Mouse (Mus musculus) liver, embryonic 14.5 days (tissue): Measurements from ENCODE around the gene Hist1h2bn. TPM values are rescaled to one million over a fixed set of nuclear protein-coding genes. Genes with fewer than 3 reads are reported as not detected.
"Not testable (repeated sequence)": the region's sequence is repeated elsewhere in the genome, so short reads cannot be mapped to it uniquely, and the experiment has no call there.

ENCODE experiments used
- ATAC-seq: fragments of 200-750 bp; cut with Nextera tagmentation; 2 replicates; pipeline ENCODE4 v1.8.0; 2017; ENCODE audit warnings: moderate number of reproducible peaks, mild to moderate bottlenecking, moderate library complexity; ENCODE audit not compliant: insufficient read depth
- DNase-seq, 3 experiments: peaks; one replicate each; pipeline ENCODE4 v3.0.0-alpha.2; 2012 to 2013; ENCODE audit warnings: low read depth in 3 of 3, low spot score in 3 of 3
- H3K27ac ChIP-seq: fragments of 300-500 bp; sonication (generic); 2 replicates; pipeline ENCODE4 v1.5.1; 2014; ENCODE audit warnings: moderate library complexity, mild to moderate bottlenecking, control low read depth, inconsistent platforms
- H3K27me3 ChIP-seq: fragments of 300-500 bp; sonication (generic); 2 replicates; pipeline ENCODE4 v1.6.1; 2014; ENCODE audit warnings: mild to moderate bottlenecking, low read length, moderate library complexity; ENCODE audit not compliant: control insufficient read depth, insufficient read depth
- H3K36me3 ChIP-seq: fragments of 300-500 bp; sonication (generic); replicated peaks from 2 replicates; pipeline ENCODE4 v1.6.1; 2014; ENCODE audit warnings: low read depth; ENCODE audit not compliant: control insufficient read depth, insufficient read depth
- H3K4me1 ChIP-seq, 2 experiments: fragments of 200-500 bp in 1 of 2; fragments of 300-500 bp in 1 of 2; sonication (generic) in 1 of 2; replicated peaks; 2 replicates each; pipeline ENCODE4 v1.6.1; 2012 to 2014; ENCODE audit warnings: antibody characterized with exemption in 1 of 2, inconsistent platforms in 1 of 2, low read length in 1 of 2; ENCODE audit not compliant: control insufficient read depth in 2 of 2, insufficient read depth in 2 of 2
- H3K4me2 ChIP-seq: fragments of 300-500 bp; sonication (generic); 2 replicates; pipeline ENCODE4 v1.6.1; 2014; ENCODE audit warnings: low read depth, mild to moderate bottlenecking, control low read depth, moderate library complexity
- H3K4me3 ChIP-seq, 2 experiments: fragments of 200-500 bp in 1 of 2; fragments of 300-500 bp in 1 of 2; sonication (generic) in 1 of 2; 2 replicates each; pipeline ENCODE4 v1.5.1; 2012 to 2014; ENCODE audit warnings: low read depth in 2 of 2, low read length in 2 of 2, mild to moderate bottlenecking in 2 of 2, control low read depth in 1 of 2, inconsistent platforms in 1 of 2, moderate library complexity in 1 of 2; ENCODE audit not compliant: insufficient read depth in 1 of 2
- H3K9ac ChIP-seq: fragments of 300-500 bp; sonication (generic); replicated peaks from 2 replicates; pipeline ENCODE4 v1.6.1; 2014; ENCODE audit warnings: mild to moderate bottlenecking, control low read depth, moderate library complexity
- H3K9me3 ChIP-seq: fragments of 300-500 bp; sonication (generic); 2 replicates; pipeline ENCODE4 v1.6.1; 2016; ENCODE audit warnings: low read length, mixed read lengths; ENCODE audit not compliant: control insufficient read depth
- CTCF ChIP-seq: IDR thresholded peaks from 2 replicates; pipeline ENCODE4 v1.5.1; 2016; ENCODE audit warnings: antibody characterized with exemption, low read depth, control low read depth
- EP300 ChIP-seq: IDR thresholded peaks from 2 replicates; pipeline ENCODE4 v1.6.1; 2016; ENCODE audit warnings: antibody characterized with exemption, low read depth
- WGBS: fragments of 180-500 bp; shearing (Covaris S2); extraction: QIAGEN DNeasy Blood & Tissue Kit; methylation state at CpG from one replicate; pipeline ENCODE4 v1.1.7; 2014; ENCODE audit not compliant: insufficient replicate concordance; 5-methylcytosine and 5-hydroxymethylcytosine counted together
- polyA plus RNA-seq, 2 experiments: library from polyadenylated mRNA; depleted of rRNA in 1 of 2; stranded (reverse) in 1 of 2; unstranded in 1 of 2; fragments of >200 nt; fragmentation: Nextera tagmentation in 1 of 2; extraction: Ambion mirVana in 1 of 2; gene quantifications; 2 replicates each; pipeline versions ENCODE4 v1.2.1 to v1.2.3; 2012 to 2014

Gene Hist1h2bn
- polyA plus RNA-seq (2012; rRNA removed): 25.2 and 29.5 TPM in 2 replicates
- polyA plus RNA-seq (2014; fragmentation: Nextera tagmentation; extraction: Ambion mirVana): 5.4 and 5.7 TPM in 2 replicates

DNA sequence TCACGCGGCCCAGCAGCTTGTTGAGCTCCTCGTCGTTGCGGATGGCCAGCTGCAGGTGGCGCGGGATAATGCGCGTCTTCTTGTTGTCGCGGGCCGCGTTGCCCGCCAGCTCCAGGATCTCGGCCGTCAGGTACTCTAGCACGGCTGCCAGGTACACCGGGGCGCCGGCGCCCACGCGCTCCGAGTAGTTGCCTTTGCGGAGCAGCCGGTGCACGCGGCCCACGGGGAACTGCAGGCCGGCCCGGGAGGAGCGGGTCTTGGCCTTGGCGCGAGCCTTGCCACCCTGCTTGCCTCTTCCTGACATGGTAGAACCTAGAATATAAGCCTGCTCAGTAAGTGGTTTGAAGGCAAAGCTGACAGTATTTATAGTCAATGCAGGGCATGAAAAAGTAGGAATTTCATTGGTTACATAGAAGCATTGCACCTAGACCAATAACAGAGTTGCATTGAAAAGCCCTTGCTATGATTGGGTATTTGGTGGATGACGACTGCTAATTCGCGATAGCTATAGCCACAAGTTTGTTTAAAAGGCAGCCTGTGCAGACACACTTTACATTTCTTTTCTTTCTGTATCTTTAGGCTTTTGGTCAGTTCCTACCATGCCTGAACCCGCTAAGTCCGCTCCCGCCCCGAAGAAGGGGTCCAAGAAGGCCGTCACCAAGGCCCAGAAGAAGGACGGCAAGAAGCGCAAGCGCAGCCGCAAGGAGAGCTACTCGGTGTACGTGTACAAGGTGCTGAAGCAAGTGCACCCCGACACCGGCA lies at the start of gene Hist1h2bn, which contains the start of gene Hist1h2ak:
TSS of gene Hist1h2bn (plus strand) at position 600 of the 762 bp plus-strand sequence.
TSS of gene Hist1h2ak (minus strand) at position 304 of the 762 bp plus-strand sequence.
- peak within 1 kb of the TSS; percentile 62 to 66 for H3K4me3 ChIP-seq
- TF ChIP-seq EP300 (peak; percentile 75), CTCF (peak; percentile 58; the same call in 1 of the 2 replicates)
- ATAC-seq (peak; percentile 82), DNase-seq (peak; percentile 97)
- H3K9ac ChIP-seq: peak within 1 kb of the TSS; percentile 96
- peak within 1 kb of the TSS; percentile 79 for H3K4me2 ChIP-seq
- H3K9me3 ChIP-seq, H3K27me3 ChIP-seq, H3K36me3 ChIP-seq: not testable (repeated sequence)
- peak within 1 kb of the TSS; percentile 99 for H3K27ac ChIP-seq
- peaks cover 9 to 12% of the 10 kb centered on the region in 2 experiments for H3K4me1 ChIP-seq
- under 1% methylated on average over 38 of the region's 50 CpGs for WGBS

DNA sequence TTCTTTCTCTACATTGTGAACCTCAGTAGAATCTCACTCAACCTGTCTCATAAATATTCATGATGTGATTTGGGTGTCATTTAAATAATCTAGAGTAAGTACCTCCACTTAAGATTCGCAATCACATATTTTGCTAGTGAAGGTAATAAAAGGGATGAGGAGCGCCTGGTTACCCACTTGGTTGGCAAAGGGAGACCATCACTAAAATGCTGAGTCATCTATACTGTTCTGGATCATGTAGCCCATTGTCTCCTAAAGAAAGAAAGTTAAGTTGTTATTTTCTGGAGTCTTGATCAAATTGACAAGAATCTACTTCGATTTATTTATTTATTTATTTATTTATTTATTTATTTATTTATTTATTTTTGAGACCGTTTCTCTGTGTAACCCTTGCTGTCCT lies 47.3 kb upstream of the Hist1h2bn start:
- Histone ChIP-seq H3K36me3 (no peaks in the 10 kb centered on the region), H3K27me3 (no peaks in the 10 kb centered on the region), H3K9ac (no peak overlapping the region), H3K4me2 (no peak overlapping the region), H3K27ac (no peak overlapping the region), H3K4me1 (peaks cover 1 to 8% of the 10 kb centered on the region in 2 experiments; a peak in 3 of 4 replicates), H3K9me3 (no peaks in the 10 kb centered on the region), H3K4me3 (no peak overlapping the region)
- DNase-seq (no peak), ATAC-seq (no peak)
- TF ChIP-seq CTCF (no peak), EP300 (no peak)
- 47% methylated on average over 4 of the region's 4 CpGs for WGBS

DNA sequence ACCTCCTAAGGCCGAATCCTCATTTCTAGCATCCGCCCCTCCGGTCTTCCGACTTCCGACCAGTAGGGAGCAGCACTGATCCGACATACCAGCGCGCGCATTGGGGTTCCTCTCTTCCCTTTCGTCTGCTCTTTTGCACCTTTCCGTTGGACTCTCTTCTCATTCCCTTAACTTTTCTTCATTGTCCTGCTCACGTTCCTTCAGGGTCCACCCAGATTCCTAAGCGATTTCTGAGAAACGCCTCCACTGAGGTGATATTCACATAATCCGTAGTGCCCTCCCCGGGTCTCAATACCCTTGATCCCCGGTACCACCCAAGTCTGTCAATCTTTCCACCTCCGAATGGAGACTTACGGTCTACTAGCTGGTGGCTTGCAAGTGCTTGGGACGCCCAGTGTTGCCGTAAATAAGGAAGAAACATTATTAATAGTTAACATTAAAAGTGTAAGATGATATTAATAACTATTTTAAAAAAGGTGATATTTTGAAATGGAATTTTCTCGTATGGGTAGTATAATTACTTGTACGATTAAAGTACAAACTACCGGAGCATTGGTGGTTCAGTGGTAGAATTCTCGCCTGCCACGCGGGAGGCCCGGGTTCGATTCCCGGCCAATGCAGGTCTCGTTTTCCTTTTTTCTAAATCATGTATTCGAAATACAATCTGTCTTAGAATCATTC lies 43.8 kb upstream of the Hist1h2bn start:
- Histone ChIP-seq H3K9ac (peak overlapping the region; percentile 85), H3K27me3 (no peaks in the 10 kb centered on the region), H3K4me1 (peaks cover 9 to 16% of the 10 kb centered on the region in 2 experiments), H3K9me3 (no peaks in the 10 kb centered on the region), H3K36me3 (no peaks in the 10 kb centered on the region), H3K27ac (peak overlapping the region; percentile 75), H3K4me3 (peak overlapping the region; percentile 77 to 97), H3K4me2 (peak overlapping the region; percentile 73)
- DNase-seq (peak; percentile 78 to 82 (median 79)), ATAC-seq (peak; percentile 79)
- WGBS: under 1% methylated on average over 32 of the region's 32 CpGs
- TF ChIP-seq EP300 (0 out of 2 replicates have a peak, but pooled peaks have one; percentile 24), CTCF (peak; percentile 94)

DNA sequence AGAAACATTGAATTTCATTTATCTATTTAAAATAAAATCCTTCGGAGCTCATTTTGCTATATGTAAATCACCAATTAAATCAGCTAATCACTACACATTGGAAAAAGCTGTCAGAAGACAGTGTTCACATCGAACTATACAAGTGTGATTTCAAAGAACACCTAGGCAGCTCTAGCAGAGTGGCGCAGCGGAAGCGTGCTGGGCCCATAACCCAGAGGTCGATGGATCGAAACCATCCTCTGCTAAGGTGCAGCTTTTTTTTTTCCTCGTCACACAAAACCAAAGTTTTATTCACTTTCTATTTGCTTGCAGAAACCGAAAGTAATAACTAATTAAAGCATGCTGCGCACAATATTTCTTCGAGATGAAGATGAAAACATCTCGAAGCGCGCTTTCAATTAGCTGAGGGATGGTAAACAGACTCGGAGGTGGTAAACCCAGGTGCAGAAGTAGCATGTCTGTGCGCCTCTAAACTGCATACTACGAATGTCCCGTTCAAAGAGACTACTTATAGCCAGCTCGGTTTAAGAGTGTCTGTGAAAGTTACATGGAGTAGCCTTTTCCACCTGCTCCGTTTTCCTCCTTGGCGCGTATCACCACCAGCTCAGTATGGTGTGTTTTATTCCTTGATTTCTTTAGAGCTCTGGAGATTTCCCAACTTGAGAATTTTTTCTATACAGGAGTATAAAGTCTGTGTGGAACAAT lies 43.0 kb upstream of the Hist1h2bn start:
- H3K9ac ChIP-seq: peak overlapping the region; percentile 29
- H3K4me3 ChIP-seq: peak overlapping the region; percentile 77 to 83
- ATAC-seq (peak; percentile 67), DNase-seq (peak in 2 of 3 experiments; percentile 49 to 70)
- 2% methylated on average over 22 of the region's 22 CpGs for WGBS
- H3K4me1 ChIP-seq: peaks cover 12 to 21% of the 10 kb centered on the region in 2 experiments
- H3K27me3 ChIP-seq: no peaks in the 10 kb centered on the region
- TF ChIP-seq EP300: no peak
- TF ChIP-seq CTCF: no peak
- no peak overlapping the region for H3K27ac ChIP-seq
- peak overlapping the region; percentile 73 for H3K4me2 ChIP-seq
- H3K36me3 ChIP-seq: no peaks in the 10 kb centered on the region
- no peaks in the 10 kb centered on the region for H3K9me3 ChIP-seq
